Mouse (Mus musculus) stomach, embryonic 14.5 days (tissue): ENCODE results near the gene Slc45a1. TPM values are rescaled to one million over a fixed set of nuclear protein-coding genes. Genes with fewer than 3 reads are reported as not detected.

Source experiments
- ATAC-seq: fragments of 200-750 bp; cut with Nextera tagmentation; 2 replicates; pipeline ENCODE4 v1.8.0; 2017; ENCODE audit warnings: low read depth, moderate TSS enrichment; ENCODE audit not compliant: insufficient number of reproducible peaks, insufficient read depth, low FRiP score
- H3K27ac ChIP-seq: fragments of 300-500 bp; sonication (generic); 2 replicates; pipeline ENCODE4 v1.5.1; 2014; ENCODE audit warnings: mild to moderate bottlenecking, low read length, moderate library complexity, mixed read lengths
- H3K27me3 ChIP-seq: fragments of 300-500 bp; sonication (generic); 2 replicates; pipeline ENCODE4 v1.6.1; 2014; ENCODE audit warnings: low read length, control low read depth, mixed read lengths; ENCODE audit not compliant: control insufficient read depth, insufficient read depth
- H3K36me3 ChIP-seq: fragments of 300-500 bp; sonication (generic); 2 replicates; pipeline ENCODE4 v1.6.1; 2014; ENCODE audit warnings: mild to moderate bottlenecking, control low read depth, low read length, moderate library complexity, mixed read lengths; ENCODE audit not compliant: control insufficient read depth, insufficient read depth
- H3K4me1 ChIP-seq: fragments of 300-500 bp; sonication (generic); 2 replicates; pipeline ENCODE4 v1.6.1; 2014; ENCODE audit warnings: low read length, control low read depth, mixed read lengths; ENCODE audit not compliant: control insufficient read depth, insufficient read depth
- H3K4me2 ChIP-seq: fragments of 300-500 bp; sonication (generic); replicated peaks from 2 replicates; pipeline ENCODE4 v1.6.1; 2014; ENCODE audit warnings: low read depth, low read length, control low read depth
- H3K4me3 ChIP-seq: fragments of 300-500 bp; sonication (generic); 2 replicates; pipeline ENCODE4 v1.5.1; 2014; ENCODE audit warnings: low read depth, low read length, control low read depth
- H3K9ac ChIP-seq: fragments of 300-500 bp; sonication (generic); replicated peaks from 2 replicates; pipeline ENCODE4 v1.6.1; 2014; ENCODE audit warnings: low read depth, mild to moderate bottlenecking, control low read depth, low read length, moderate library complexity, mixed read lengths
- H3K9me3 ChIP-seq: fragments of 300-500 bp; sonication (generic); 2 replicates; pipeline ENCODE4 v1.6.1; 2016; ENCODE audit warnings: low read depth, low read length, control low read depth; ENCODE audit not compliant: control insufficient read depth
- WGBS: fragments of 180-500 bp; shearing (Covaris S2); extraction: QIAGEN DNeasy Blood & Tissue Kit; methylation state at CpG from one replicate; pipeline ENCODE4 v1.1.7; 2014; 5-methylcytosine and 5-hydroxymethylcytosine counted together
- polyA plus RNA-seq: library from polyadenylated mRNA; unstranded; fragments of >200 nt; fragmentation: Nextera tagmentation; extraction: Ambion mirVana; gene quantifications from 2 replicates; pipeline ENCODE4 v1.2.1, GENCODE M21; 2014

Gene Slc45a1
- polyA plus RNA-seq, 1 experiment from 2014 or later, result 1.6 TPM

- Histone ChIP-seq H3K9ac (no peak overlapping the region), H3K9me3 (no peaks in the 10 kb centered on the region), H3K4me2 (no peak overlapping the region), H3K27me3 (no peaks in the 10 kb centered on the region), H3K4me1 (peaks cover 5% of the 10 kb centered on the region; the same call in 1 of the 2 replicates), H3K4me3 (no peak overlapping the region), H3K36me3 (no peaks in the 10 kb centered on the region), H3K27ac (no peak overlapping the region)
- no peak for ATAC-seq
- WGBS, result 64% methylated on average over 10 of the region's 10 CpGs
Measured at GRCm38 (mm10) chr4:150665806-150666205, 13.8 kb upstream of the Slc45a1 start.

GRCm38 (mm10) chr4:150664726-150665125 is 12.8 kb upstream of the Slc45a1 start:
- no peaks in the 10 kb centered on the region for H3K27me3 ChIP-seq

GRCm38 (mm10) chr4:150663192-150663591 is 11.2 kb upstream of the Slc45a1 start:
- WGBS, result 61% methylated on average over 12 of the region's 12 CpGs
- H3K36me3 ChIP-seq, result no peaks in the 10 kb centered on the region
- H3K9ac ChIP-seq, result no peak overlapping the region
- H3K27ac ChIP-seq, result no peak overlapping the region
- no peaks in the 10 kb centered on the region for H3K27me3 ChIP-seq
- H3K4me2 ChIP-seq, result no peak overlapping the region
- peaks cover 5% of the 10 kb centered on the region; the same call in 1 of the 2 replicates for H3K4me1 ChIP-seq
- H3K9me3 ChIP-seq, result no peaks in the 10 kb centered on the region
- ATAC-seq, result no peak
- H3K4me3 ChIP-seq, result no peak overlapping the region

More at GRCm38 (mm10) chr4:150664726-150665125, 12.8 kb upstream of the Slc45a1 start:
- 83% methylated on average over 7 of the region's 7 CpGs for WGBS
- Histone ChIP-seq H3K9ac (no peak overlapping the region), H3K36me3 (no peaks in the 10 kb centered on the region), H3K27ac (no peak overlapping the region), H3K4me1 (peaks cover 5% of the 10 kb centered on the region; the same call in 1 of the 2 replicates), H3K4me2 (no peak overlapping the region), H3K9me3 (no peaks in the 10 kb centered on the region), H3K4me3 (no peak overlapping the region)
- ATAC-seq, result no peak

- Histone ChIP-seq H3K9me3 (no peaks in the 10 kb centered on the region), H3K27me3 (no peaks in the 10 kb centered on the region), H3K4me3 (no peak overlapping the region), H3K9ac (no peak overlapping the region), H3K36me3 (no peaks in the 10 kb centered on the region), H3K27ac (no peak overlapping the region), H3K4me2 (peak overlapping the region; percentile 34), H3K4me1 (peaks cover 5% of the 10 kb centered on the region; the same call in 1 of the 2 replicates)
- no peak for ATAC-seq
- 10% methylated on average over 13 of the region's 13 CpGs for WGBS
Measured at GRCm38 (mm10) chr4:150661886-150662285, 9.9 kb upstream of the Slc45a1 start.

- H3K36me3 ChIP-seq, result no peaks in the 10 kb centered on the region
- no peaks in the 10 kb centered on the region; the same call in 1 of the 2 replicates for H3K9me3 ChIP-seq
- H3K27ac ChIP-seq, result no peak overlapping the region
- no peak overlapping the region for H3K4me2 ChIP-seq
- 72% methylated on average over 9 of the region's 9 CpGs for WGBS
- no peak overlapping the region for H3K9ac ChIP-seq
- ATAC-seq, result no peak
- peaks cover 5% of the 10 kb centered on the region; the same call in 1 of the 2 replicates for H3K4me1 ChIP-seq
- no peaks in the 10 kb centered on the region for H3K27me3 ChIP-seq
- no peak overlapping the region for H3K4me3 ChIP-seq
Measured at GRCm38 (mm10) chr4:150659926-150660610, 8.1 kb upstream of the Slc45a1 start.

GRCm38 (mm10) chr4:150656504-150656903 is 4.5 kb upstream of the Slc45a1 start:
- Histone ChIP-seq H3K36me3 (no peaks in the 10 kb centered on the region), H3K27ac (no peak overlapping the region), H3K4me2 (no peak overlapping the region), H3K4me1 (peaks cover 5% of the 10 kb centered on the region; the same call in 1 of the 2 replicates), H3K9me3 (no peaks in the 10 kb centered on the region; the same call in 1 of the 2 replicates), H3K9ac (no peak overlapping the region), H3K27me3 (0 out of 2 replicates have a peak, but pooled peaks cover 6% of the 10 kb centered on the region), H3K4me3 (no peak overlapping the region)
- WGBS, result 80% methylated on average over 6 of the region's 6 CpGs
- ATAC-seq, result no peak

GRCm38 (mm10) chr4:150655989-150656388 is 4.0 kb upstream of the Slc45a1 start:
- H3K4me1 ChIP-seq, result peaks cover 2% of the 10 kb centered on the region; the same call in 1 of the 2 replicates
- H3K4me2 ChIP-seq, result no peak overlapping the region
- H3K9me3 ChIP-seq, result no peaks in the 10 kb centered on the region; the same call in 1 of the 2 replicates
- H3K27me3 ChIP-seq, result 0 out of 2 replicates have a peak, but pooled peaks cover 6% of the 10 kb centered on the region
- H3K36me3 ChIP-seq, result no peaks in the 10 kb centered on the region
- ATAC-seq, result peak; percentile 61; the same call in 1 of the 2 replicates
- no peak overlapping the region for H3K4me3 ChIP-seq
- H3K27ac ChIP-seq, result no peak overlapping the region
- 5% methylated on average over 17 of the region's 17 CpGs for WGBS
- H3K9ac ChIP-seq, result 0 out of 2 replicates have a peak overlapping the region, but pooled peaks have one; percentile 11

GRCm38 (mm10) chr4:150653072-150653599 is 1.2 kb upstream of the Slc45a1 start:
- 29% methylated on average over 10 of the region's 11 CpGs for WGBS
- H3K27ac ChIP-seq, result no peak overlapping the region
- no peak for ATAC-seq

More at GRCm38 (mm10) chr4:150653072-150653599, 1.2 kb upstream of the Slc45a1 start:
- no peaks in the 10 kb centered on the region; the same call in 1 of the 2 replicates for H3K9me3 ChIP-seq
- H3K27me3 ChIP-seq, result 0 out of 2 replicates have a peak, but pooled peaks cover 6% of the 10 kb centered on the region
- H3K4me2 ChIP-seq, result no peak overlapping the region
- H3K4me1 ChIP-seq, result no peaks in the 10 kb centered on the region
- no peaks in the 10 kb centered on the region for H3K36me3 ChIP-seq
- no peak overlapping the region for H3K9ac ChIP-seq
- no peak overlapping the region for H3K4me3 ChIP-seq
